Mouse (Mus musculus) heart, embryonic 15.5 days (tissue): ENCODE results near the gene Masp2. TPM values are rescaled to one million over a fixed set of nuclear protein-coding genes. Genes with fewer than 3 reads are reported as not detected.
A peak's percentile ranks its signal among the peaks of the same experiment; 100 is the strongest.

ENCODE experiments used
- ATAC-seq: fragments of 200-750 bp; cut with Nextera tagmentation; replicated peaks from 2 replicates; pipeline ENCODE4 v1.8.0; 2017; ENCODE audit warnings: low read depth, moderate TSS enrichment; ENCODE audit not compliant: insufficient number of reproducible peaks, insufficient read depth, low FRiP score
- H3K27ac ChIP-seq: fragments of 300-500 bp; sonication (generic); 2 replicates; pipeline ENCODE4 v1.5.1; 2015; ENCODE audit warnings: mild to moderate bottlenecking, inconsistent platforms
- H3K27me3 ChIP-seq: fragments of 300-500 bp; sonication (generic); 2 replicates; pipeline ENCODE4 v1.6.1; 2015; ENCODE audit warnings: inconsistent platforms
- H3K36me3 ChIP-seq: fragments of 300-500 bp; sonication (generic); 2 replicates; pipeline ENCODE4 v1.6.1; 2015; ENCODE audit warnings: mild to moderate bottlenecking, inconsistent platforms
- H3K4me1 ChIP-seq: fragments of 300-500 bp; sonication (generic); replicated peaks from 2 replicates; pipeline ENCODE4 v1.6.1; 2015; ENCODE audit warnings: inconsistent platforms
- H3K4me2 ChIP-seq: fragments of 300-500 bp; sonication (generic); 2 replicates; pipeline ENCODE4 v1.6.1; 2015; ENCODE audit warnings: inconsistent platforms, mild to moderate bottlenecking, moderate library complexity
- H3K4me3 ChIP-seq: fragments of 300-500 bp; sonication (generic); 2 replicates; pipeline ENCODE4 v1.5.1; 2015; ENCODE audit warnings: mild to moderate bottlenecking, inconsistent platforms
- H3K9ac ChIP-seq: fragments of 300-500 bp; sonication (generic); 2 replicates; pipeline ENCODE4 v1.6.1; 2015; ENCODE audit warnings: mild to moderate bottlenecking, inconsistent platforms
- H3K9me3 ChIP-seq: fragments of 300-500 bp; sonication (generic); replicated peaks from 2 replicates; pipeline ENCODE4 v1.6.1; 2016; ENCODE audit warnings: inconsistent platforms
- WGBS: fragments of 180-500 bp; shearing (Covaris S2); methylation state at CpG from one replicate; pipeline ENCODE4 v1.1.7; 2015; ENCODE audit warnings: mixed read lengths; 5-methylcytosine and 5-hydroxymethylcytosine counted together
- polyA plus RNA-seq: library from polyadenylated mRNA; unstranded; fragments of >200 nt; fragmentation: Nextera tagmentation; extraction: Ambion mirVana; gene quantifications from 2 replicates; pipeline ENCODE4 v1.2.1, GENCODE M21; 2015

The Masp2 gene
- polyA plus RNA-seq, 1 experiment from 2014 or later: not detected

GRCm38 (mm10) chr4:148662168-148662965 is 60.0 kb downstream of the Masp2 start:
- Histone ChIP-seq H3K27me3 (no peaks in the 10 kb centered on the region; the same call in 1 of the 2 replicates), H3K9me3 (no peaks in the 10 kb centered on the region), H3K4me3 (0 out of 2 replicates have a peak overlapping the region, but pooled peaks have one; percentile 17), H3K27ac (no peak overlapping the region), H3K36me3 (no peaks in the 10 kb centered on the region), H3K4me1 (peaks cover 28% of the 10 kb centered on the region), H3K4me2 (peak overlapping the region; percentile 54), H3K9ac (no peak overlapping the region)
- WGBS: 30% methylated on average over 21 of the region's 21 CpGs
- peak; percentile 38 for ATAC-seq

GRCm38 (mm10) chr4:148663326-148663725 is 61.0 kb downstream of the Masp2 start:
- H3K9ac ChIP-seq: no peak overlapping the region
- 67% methylated on average over 7 of the region's 7 CpGs for WGBS
- no peaks in the 10 kb centered on the region for H3K9me3 ChIP-seq
- no peaks in the 10 kb centered on the region for H3K36me3 ChIP-seq
- no peak overlapping the region for H3K4me2 ChIP-seq
- H3K4me3 ChIP-seq: no peak overlapping the region
- no peaks in the 10 kb centered on the region; the same call in 1 of the 2 replicates for H3K27me3 ChIP-seq
- peaks cover 30% of the 10 kb centered on the region for H3K4me1 ChIP-seq
- no peak for ATAC-seq
- H3K27ac ChIP-seq: no peak overlapping the region

- no peak overlapping the region for H3K4me2 ChIP-seq
- H3K27ac ChIP-seq: no peak overlapping the region
- WGBS: 74% methylated on average over 6 of the region's 6 CpGs
- no peaks in the 10 kb centered on the region for H3K9me3 ChIP-seq
- no peaks in the 10 kb centered on the region; the same call in 1 of the 2 replicates for H3K27me3 ChIP-seq
- no peak overlapping the region for H3K9ac ChIP-seq
- no peak overlapping the region for H3K4me3 ChIP-seq
- peaks cover 37% of the 10 kb centered on the region for H3K4me1 ChIP-seq
- no peaks in the 10 kb centered on the region for H3K36me3 ChIP-seq
- no peak for ATAC-seq
These were observed 61.7 kb downstream of the Masp2 start for GRCm38 (mm10) chr4:148664021-148664420.

Other genes starting within 250 kb of the Masp2 start
- 19.5 and 22.8 TPM in 2 replicates for gene Ubiad1, start 157.8 kb upstream of the Masp2 start, polyA plus RNA-seq
- gene Mtor, start 153.9 kb upstream of the Masp2 start, polyA plus RNA-seq: 12.7 and 13.8 TPM in 2 replicates
- gene Angptl7, start 102.1 kb upstream of the Masp2 start, polyA plus RNA-seq: 14.4 and 16.5 TPM in 2 replicates
- 56.4 and 71.5 TPM in 2 replicates for gene Exosc10, start 44.1 kb upstream of the Masp2 start, polyA plus RNA-seq
- 76.8 and 113 TPM in 2 replicates for gene Srm, start 11.1 kb upstream of the Masp2 start, polyA plus RNA-seq
- 153 and 176 TPM in 2 replicates for gene Tardbp, start 24.5 kb downstream of the Masp2 start, polyA plus RNA-seq
- gene Gm572, start 40.8 kb downstream of the Masp2 start, polyA plus RNA-seq: 0.16 and 0.38 TPM in 2 replicates
- 20.7 and 22.6 TPM in 2 replicates for gene Casz1, start 201.9 kb downstream of the Masp2 start, polyA plus RNA-seq